Mouse (Mus musculus): ENCODE results near the gene Stambp.

Stambp gene

GRCm38 (mm10) chr6:83501524-83502310, 70.8 kb downstream of the Stambp start:
- DNase-seq (ENCODE audit: low spot score), result no peak

- DNase-seq (ENCODE audit: low spot score), result peak; percentile 60
Observed at GRCm38 (mm10) chr6:83500462-83500861, 72.1 kb downstream of the Stambp start.

GRCm38 (mm10) chr6:83499078-83499477, 73.5 kb downstream of the Stambp start:
- no peak for DNase-seq (ENCODE audit: low spot score)

GRCm38 (mm10) chr6:83496753-83497710, 75.5 kb downstream of the Stambp start:
- no peak for DNase-seq (ENCODE audit: low spot score)

GRCm38 (mm10) chr6:83496009-83496752, 76.3 kb downstream of the Stambp start:
- DNase-seq (ENCODE audit: low spot score), result no peak
